Mouse (Mus musculus): ENCODE measurements around the gene Arsg. TPM values are rescaled to one million over a fixed set of nuclear protein-coding genes. Genes with fewer than 3 reads are reported as not detected.
A peak's percentile ranks its signal among the peaks of the same experiment; 100 is the strongest.

Arsg gene
- polyA plus RNA-seq, 1 experiment from 2014 or later, result 2.3 TPM

- whole genome bisulfite sequencing, result 92% methylated on average over 11 of the region's 11 CpGs
- H3K9ac ChIP-seq (ENCODE audit: low read length), result no peak overlapping the region
- DNase-seq (ENCODE audit: low spot score), result no peak
- H3K4me3 ChIP-seq (ENCODE audit: low read depth, low read length), result no peak overlapping the region
- H3K4me1 ChIP-seq (ENCODE audit: control insufficient read depth, insufficient read depth, low read length), result no peaks in the 10 kb centered on the region
- H3K36me3 ChIP-seq (ENCODE audit: control insufficient read depth, insufficient read depth, low read length), result peaks cover 2% of the 10 kb centered on the region; the same call in 1 of the 2 replicates
- H3K27ac ChIP-seq (ENCODE audit: low read depth, low read length), result no peak overlapping the region
- H3K9me3 ChIP-seq (ENCODE audit: control insufficient read depth, low read length), result no peaks in the 10 kb centered on the region
- no peaks in the 10 kb centered on the region for H3K27me3 ChIP-seq (ENCODE audit: control insufficient read depth, insufficient read depth, low read length)
- H3K4me2 ChIP-seq (ENCODE audit: low read depth), result no peak overlapping the region
- ATAC-seq (ENCODE audit: insufficient read depth, low FRiP score, low TSS enrichment), result no peak
These were observed 15.0 kb upstream of the Arsg start for GRCm38 (mm10) chr11:109458165-109458564.

DNA sequence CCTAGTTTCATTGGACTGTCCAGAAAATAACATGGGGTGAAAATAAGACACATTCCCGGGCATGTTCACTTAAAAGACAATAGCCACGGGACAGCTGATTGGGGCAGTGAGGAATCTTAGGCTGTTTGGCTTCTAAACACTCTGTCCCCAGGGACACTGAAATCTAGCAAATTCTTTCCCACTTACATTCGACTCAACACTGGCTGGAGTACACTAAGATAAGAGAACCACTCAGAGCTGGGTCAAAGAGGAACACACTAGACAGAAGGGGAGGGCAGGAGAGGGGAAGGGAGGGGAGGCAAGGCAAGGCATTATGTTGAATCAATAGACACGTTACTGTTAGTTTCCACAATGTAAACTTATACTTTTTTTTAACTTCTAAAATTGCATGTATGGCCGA, 12.6 kb upstream of the Arsg start:
- ATAC-seq (ENCODE audit: insufficient read depth, low FRiP score, low TSS enrichment) (no peak), DNase-seq (ENCODE audit: low spot score) (no peak)
- no peak overlapping the region for H3K9ac ChIP-seq (ENCODE audit: low read length)
- no peak overlapping the region for H3K27ac ChIP-seq (ENCODE audit: low read depth, low read length)
- H3K4me3 ChIP-seq (ENCODE audit: low read depth, low read length), result no peak overlapping the region
- no peaks in the 10 kb centered on the region for H3K9me3 ChIP-seq (ENCODE audit: control insufficient read depth, low read length)
- no peaks in the 10 kb centered on the region for H3K27me3 ChIP-seq (ENCODE audit: control insufficient read depth, insufficient read depth, low read length)
- H3K4me1 ChIP-seq (ENCODE audit: control insufficient read depth, insufficient read depth, low read length), result no peaks in the 10 kb centered on the region
- H3K36me3 ChIP-seq (ENCODE audit: control insufficient read depth, insufficient read depth, low read length), result peaks cover 2% of the 10 kb centered on the region; the same call in 1 of the 2 replicates
- H3K4me2 ChIP-seq (ENCODE audit: low read depth), result no peak overlapping the region
- whole genome bisulfite sequencing, result 88% methylated on average over 5 of the region's 5 CpGs

GRCm38 (mm10) chr11:109465068-109465467, 8.1 kb upstream of the Arsg start:
- Histone ChIP-seq H3K4me2 (ENCODE audit: low read depth) (no peak overlapping the region), H3K4me1 (ENCODE audit: control insufficient read depth, insufficient read depth, low read length) (no peaks in the 10 kb centered on the region), H3K4me3 (ENCODE audit: low read depth, low read length) (no peak overlapping the region), H3K27ac (ENCODE audit: low read depth, low read length) (no peak overlapping the region), H3K9ac (ENCODE audit: low read length) (no peak overlapping the region), H3K27me3 (ENCODE audit: control insufficient read depth, insufficient read depth, low read length) (no peaks in the 10 kb centered on the region), H3K9me3 (ENCODE audit: control insufficient read depth, low read length) (no peaks in the 10 kb centered on the region), H3K36me3 (ENCODE audit: control insufficient read depth, insufficient read depth, low read length) (peaks cover 2% of the 10 kb centered on the region; the same call in 1 of the 2 replicates)
- WGBS, result 96% methylated on average over 4 of the region's 4 CpGs
- ATAC-seq (ENCODE audit: insufficient read depth, low FRiP score, low TSS enrichment), result no peak
- DNase-seq (ENCODE audit: low spot score), result no peak

DNA sequence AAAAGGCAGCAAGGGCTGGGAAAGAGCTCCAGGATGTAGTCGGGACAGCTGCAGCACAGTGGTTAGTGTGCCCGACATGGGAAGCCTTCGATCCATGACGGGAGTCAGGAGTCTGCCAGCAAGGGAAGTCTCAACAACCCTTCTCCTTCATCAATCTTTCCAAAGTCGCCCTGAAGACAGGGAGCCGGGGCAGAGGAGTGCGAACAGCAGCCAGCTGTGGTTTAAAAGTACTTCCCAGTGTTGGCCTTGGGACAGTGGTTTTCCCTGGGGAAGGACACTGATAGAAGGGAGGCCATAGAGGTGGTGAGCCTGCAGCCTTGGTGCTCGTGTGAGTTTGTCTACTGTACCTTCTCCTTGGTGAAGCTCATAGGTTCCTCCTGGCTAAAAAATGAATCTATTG, 6.2 kb upstream of the Arsg start:
- peaks cover 2% of the 10 kb centered on the region; the same call in 1 of the 2 replicates for H3K36me3 ChIP-seq (ENCODE audit: control insufficient read depth, insufficient read depth, low read length)
- no peak overlapping the region for H3K4me3 ChIP-seq (ENCODE audit: low read depth, low read length)
- H3K9me3 ChIP-seq (ENCODE audit: control insufficient read depth, low read length), result no peaks in the 10 kb centered on the region
- H3K27ac ChIP-seq (ENCODE audit: low read depth, low read length), result no peak overlapping the region
- DNase-seq (ENCODE audit: low spot score) (no peak), ATAC-seq (ENCODE audit: insufficient read depth, low FRiP score, low TSS enrichment) (no peak)
- no peak overlapping the region for H3K9ac ChIP-seq (ENCODE audit: low read length)
- no peak overlapping the region for H3K4me2 ChIP-seq (ENCODE audit: low read depth)
- WGBS, result 72% methylated on average over 8 of the region's 8 CpGs
- H3K4me1 ChIP-seq (ENCODE audit: control insufficient read depth, insufficient read depth, low read length), result 0 out of 2 replicates have a peak, but pooled peaks cover 3% of the 10 kb centered on the region
- no peaks in the 10 kb centered on the region for H3K27me3 ChIP-seq (ENCODE audit: control insufficient read depth, insufficient read depth, low read length)

GRCm38 (mm10) chr11:109468133-109468532, 5.0 kb upstream of the Arsg start:
- H3K27me3 ChIP-seq (ENCODE audit: control insufficient read depth, insufficient read depth, low read length), result no peaks in the 10 kb centered on the region
- H3K9ac ChIP-seq (ENCODE audit: low read length), result no peak overlapping the region
- DNase-seq (ENCODE audit: low spot score), result no peak
- H3K4me1 ChIP-seq (ENCODE audit: control insufficient read depth, insufficient read depth, low read length), result 0 out of 2 replicates have a peak, but pooled peaks cover 3% of the 10 kb centered on the region
- 92% methylated on average over 5 of the region's 5 CpGs for WGBS
- no peaks in the 10 kb centered on the region for H3K9me3 ChIP-seq (ENCODE audit: control insufficient read depth, low read length)
- ATAC-seq (ENCODE audit: insufficient read depth, low FRiP score, low TSS enrichment), result no peak
- H3K27ac ChIP-seq (ENCODE audit: low read depth, low read length), result no peak overlapping the region
- H3K36me3 ChIP-seq (ENCODE audit: control insufficient read depth, insufficient read depth, low read length), result no peaks in the 10 kb centered on the region
- no peak overlapping the region for H3K4me3 ChIP-seq (ENCODE audit: low read depth, low read length)
- no peak overlapping the region for H3K4me2 ChIP-seq (ENCODE audit: low read depth)

- no peak overlapping the region for H3K4me2 ChIP-seq (ENCODE audit: low read depth)
- 64% methylated on average over 9 of the region's 9 CpGs for WGBS
- H3K4me3 ChIP-seq (ENCODE audit: low read depth, low read length), result no peak overlapping the region
- H3K4me1 ChIP-seq (ENCODE audit: control insufficient read depth, insufficient read depth, low read length), result 0 out of 2 replicates have a peak, but pooled peaks cover 5% of the 10 kb centered on the region
- H3K27ac ChIP-seq (ENCODE audit: low read depth, low read length), result no peak overlapping the region
- H3K9ac ChIP-seq (ENCODE audit: low read length), result no peak overlapping the region
- H3K9me3 ChIP-seq (ENCODE audit: control insufficient read depth, low read length), result no peaks in the 10 kb centered on the region
- H3K36me3 ChIP-seq (ENCODE audit: control insufficient read depth, insufficient read depth, low read length), result no peaks in the 10 kb centered on the region
- DNase-seq (ENCODE audit: low spot score) (no peak), ATAC-seq (ENCODE audit: insufficient read depth, low FRiP score, low TSS enrichment) (no peak)
- H3K27me3 ChIP-seq (ENCODE audit: control insufficient read depth, insufficient read depth, low read length), result no peaks in the 10 kb centered on the region
These were observed 3.0 kb upstream of the Arsg start for GRCm38 (mm10) chr11:109470170-109470569.

GRCm38 (mm10) chr11:109470921-109471861, 2.0 kb upstream of the Arsg start:
- Histone ChIP-seq H3K9me3 (ENCODE audit: control insufficient read depth, low read length) (no peaks in the 10 kb centered on the region), H3K36me3 (ENCODE audit: control insufficient read depth, insufficient read depth, low read length) (no peaks in the 10 kb centered on the region), H3K27me3 (ENCODE audit: control insufficient read depth, insufficient read depth, low read length) (no peaks in the 10 kb centered on the region), H3K4me2 (ENCODE audit: low read depth) (peak overlapping the region; percentile 84), H3K4me1 (ENCODE audit: control insufficient read depth, insufficient read depth, low read length) (0 out of 2 replicates have a peak, but pooled peaks cover 5% of the 10 kb centered on the region), H3K27ac (ENCODE audit: low read depth, low read length) (no peak overlapping the region), H3K9ac (ENCODE audit: low read length) (no peak overlapping the region), H3K4me3 (ENCODE audit: low read depth, low read length) (no peak overlapping the region; the same call in 1 of the 2 replicates)
- no peak for DNase-seq (ENCODE audit: low spot score)
- no peak for ATAC-seq (ENCODE audit: insufficient read depth, low FRiP score, low TSS enrichment)
- 33% methylated on average over 15 of the region's 15 CpGs for WGBS

- H3K4me1 ChIP-seq (ENCODE audit: control insufficient read depth, insufficient read depth, low read length), result peaks cover 9% of the 10 kb centered on the region; the same call in 1 of the 2 replicates
- under 1% methylated on average over 33 of the region's 33 CpGs for WGBS
- ATAC-seq (ENCODE audit: insufficient read depth, low FRiP score, low TSS enrichment) (no peak), DNase-seq (ENCODE audit: low spot score) (peak; percentile 62)
- H3K9me3 ChIP-seq (ENCODE audit: control insufficient read depth, low read length), result no peaks in the 10 kb centered on the region
- peak overlapping the region; percentile 77 for H3K4me3 ChIP-seq (ENCODE audit: low read depth, low read length)
- H3K4me2 ChIP-seq (ENCODE audit: low read depth), result peak overlapping the region; percentile 84
- peak overlapping the region; percentile 94 for H3K9ac ChIP-seq (ENCODE audit: low read length)
- H3K36me3 ChIP-seq (ENCODE audit: control insufficient read depth, insufficient read depth, low read length), result no peaks in the 10 kb centered on the region
- H3K27me3 ChIP-seq (ENCODE audit: control insufficient read depth, insufficient read depth, low read length), result no peaks in the 10 kb centered on the region
- H3K27ac ChIP-seq (ENCODE audit: low read depth, low read length), result no peak overlapping the region
These were observed 943 bp upstream of the Arsg start for GRCm38 (mm10) chr11:109472171-109472691.
